Mouse (Mus musculus) heart, adult 2 months (tissue): ENCODE results near the gene Gm17387.

Source experiments
- CTCF ChIP-seq: fragments of 200-600 bp; IDR thresholded peaks from 2 replicates; pipeline ENCODE4 v1.8.1; 2022; ENCODE audit warnings: antibody characterized with exemption, mild to moderate bottlenecking, moderate library complexity
- EP300 ChIP-seq: fragments of 200-500 bp; IDR thresholded peaks from 2 replicates; pipeline ENCODE4 v1.6.1; 2011; ENCODE audit warnings: low read depth, low read length, control low read depth; ENCODE audit not compliant: insufficient read depth

GRCm38 (mm10) chr7:141049326-141049725 lies 20.4 kb downstream of the Gm17387 start:
- TF ChIP-seq CTCF: no peak
- no peak for TF ChIP-seq EP300
